ENCODE assay signal across 28 mouse cellular contexts in the genomic region with DNA sequence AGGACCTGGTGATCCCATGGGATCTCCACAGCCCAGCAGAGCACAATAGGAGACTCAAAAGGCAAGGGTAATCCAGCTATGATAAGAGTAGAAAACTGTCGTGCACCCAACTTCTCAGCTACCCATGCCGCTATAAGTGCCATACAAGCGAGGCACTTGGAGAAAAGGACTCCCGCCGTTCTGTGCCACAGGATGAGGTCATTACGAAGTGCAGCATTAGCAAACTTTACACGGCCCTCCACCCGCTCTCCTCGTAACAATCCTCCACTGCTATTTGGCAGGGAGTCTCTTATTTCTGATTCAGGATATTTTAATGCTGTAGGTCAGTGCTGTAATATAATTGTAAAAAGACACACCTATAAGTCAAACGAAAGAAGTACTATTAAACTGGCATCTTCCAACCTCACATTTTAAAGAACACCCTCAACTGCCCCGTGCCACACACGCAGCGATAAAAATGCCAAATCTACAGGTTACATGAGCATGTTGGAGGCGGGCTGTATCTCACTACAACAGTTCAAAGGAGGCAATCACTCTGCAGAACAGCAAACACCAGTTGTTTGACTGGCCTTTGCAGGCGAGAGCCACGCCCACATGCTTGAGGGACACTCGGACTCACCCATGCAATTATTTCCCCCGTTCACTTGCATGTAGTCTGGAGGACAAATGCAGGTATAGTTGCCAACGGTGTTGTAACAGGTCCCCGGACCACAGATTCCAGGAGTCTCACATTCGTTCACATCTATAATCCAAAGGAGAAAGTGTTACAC.
A peak's percentile ranks its signal among the peaks of the same experiment; 100 is the strongest.
DNase-seq lines count a peak whose midpoint lies in the region; ATAC-seq lines count a peak whose summit lies in the region.
"Had no signal": no experiment of that assay in that cellular context is flagged by ENCODE, and none has a peak within 500 bp of the region (broad histone marks: within the 10 kb centered on the region; RNA-seq: fewer than 3 reads in every experiment).

No protein-coding gene starts in this region.

- H3K27me3 ChIP-seq in lung, embryonic 16.5 days (ENCODE audit: control insufficient read depth, insufficient read depth, low read depth, low read length), result no peaks in the 10 kb centered on the region
- H3K27me3 ChIP-seq: CH12.LX; embryonic facial prominence, embryonic 13.5 days; forebrain, embryonic 12.5 days; forebrain, embryonic 15.5 days; hindbrain, embryonic 13.5 days; Patski had no signal

- H3K9ac ChIP-seq in lung, embryonic 16.5 days (ENCODE audit: low read length), result no peak overlapping the region
- H3K9ac ChIP-seq: embryonic facial prominence, embryonic 13.5 days; forebrain, embryonic 12.5 days; forebrain, embryonic 15.5 days; hindbrain, embryonic 13.5 days had no signal

- WGBS in lung, embryonic 16.5 days, result 64% methylated on average over 21 of the region's 21 CpGs

- peaks cover 20% of the 10 kb centered on the region for H3K36me3 ChIP-seq in lung, embryonic 16.5 days (ENCODE audit: control insufficient read depth, insufficient read depth, low read length)
- H3K36me3 ChIP-seq: G1E had no signal

- peaks cover 6% of the 10 kb centered on the region; the same call in 1 of the 2 replicates for H3K4me1 ChIP-seq in lung, embryonic 16.5 days (replicated peaks; ENCODE audit: control insufficient read depth, insufficient read depth, low read length)
- H3K4me1 ChIP-seq: embryonic facial prominence, embryonic 10.5 days; embryonic facial prominence, embryonic 13.5 days; forebrain, embryonic 12.5 days; forebrain, embryonic 15.5 days; hindbrain, embryonic 10.5 days; hindbrain, embryonic 13.5 days had no signal

- no peak overlapping the region for H3K4me3 ChIP-seq in lung, embryonic 16.5 days (ENCODE audit: low read length)
- H3K4me3 ChIP-seq: embryonic facial prominence, embryonic 10.5 days; embryonic facial prominence, embryonic 13.5 days; erythroblast, embryonic 14.5 days; forebrain, embryonic 12.5 days; forebrain, embryonic 15.5 days; hindbrain, embryonic 10.5 days; hindbrain, embryonic 13.5 days had no signal

- peak; percentile 76 for ATAC-seq in lung, embryonic 16.5 days (ENCODE audit: low read depth)
- ATAC-seq: forebrain, embryonic 15.5 days; hindbrain, embryonic 16.5 days; Patski had no signal

- H3K27ac ChIP-seq in lung, embryonic 16.5 days (ENCODE audit: low read length), result no peak overlapping the region
- H3K27ac ChIP-seq: embryonic facial prominence, embryonic 10.5 days; embryonic facial prominence, embryonic 13.5 days; forebrain, embryonic 12.5 days; forebrain, embryonic 15.5 days; hindbrain, embryonic 10.5 days; hindbrain, embryonic 13.5 days had no signal

- H3K9me3 ChIP-seq in lung, embryonic 16.5 days (ENCODE audit: control insufficient read depth, low read length), result no peaks in the 10 kb centered on the region
- H3K9me3 ChIP-seq: embryonic facial prominence, embryonic 10.5 days; embryonic facial prominence, embryonic 13.5 days; forebrain, embryonic 12.5 days; forebrain, embryonic 15.5 days; G1E; hindbrain, embryonic 10.5 days; hindbrain, embryonic 13.5 days had no signal

- peak; percentile 29 to 44 for DNase-seq in lung, adult 18-20 months
- DNase-seq in lung, postnatal 14 days, result no peak
- peak; percentile 39 for DNase-seq in lung, postnatal 36 days
- DNase-seq in adrenal gland, adult 18-20 months (ENCODE audit: low spot score in 2 of 2), result no peak
- DNase-seq in left cerebral cortex, postnatal 4 days, result no peak
- DNase-seq: adrenal gland, adult 2 months; adrenal gland, postnatal 14 days; B cell, adult 2 months; cerebellum, adult 11 months; cerebellum, adult 2 months; cerebellum, adult 9-11 months; cerebellum, postnatal 25 days; embryo, embryonic 11 days; gastrocnemius, postnatal 25 days; heart, postnatal 36 days had no signal

- intact Hi-C loops in left cerebral cortex, postnatal 4 days (cut with DNase I), result no loop called here

- H3K4me2 ChIP-seq in lung, embryonic 16.5 days (ENCODE audit: low read depth, low read length), result peak overlapping the region; percentile 9; the same call in 1 of the 2 replicates
- H3K4me2 ChIP-seq: embryonic facial prominence, embryonic 13.5 days; forebrain, embryonic 12.5 days; forebrain, embryonic 15.5 days; heart, embryonic 11.5 days; hindbrain, embryonic 13.5 days had no signal

Comparison
In these comparisons a context has a peak if more than half of its experiments do, and no peak if none do; other contexts are left out.
1. DNase-seq: peak in lung, adult 18-20 months (2 of 2) and lung, postnatal 36 days (single experiment); none in lung, postnatal 14 days (single experiment), adrenal gland, adult 18-20 months (0 of 2) and left cerebral cortex, postnatal 4 days (single experiment).